Mouse (Mus musculus) adrenal gland, adult 2 months (tissue): ENCODE data around the gene 1700056E22Rik. TPM values are rescaled to one million over a fixed set of nuclear protein-coding genes. Genes with fewer than 3 reads are reported as not detected.
A peak's percentile ranks its signal among the peaks of the same experiment; 100 is the strongest.

Source experiments
- DNase-seq: peaks from one replicate; pipeline ENCODE4 v3.0.0; 2021
- polyA plus RNA-seq: library from polyadenylated mRNA; depleted of rRNA; stranded (reverse); fragments of >200 nt; gene quantifications from 2 replicates; pipeline ENCODE4 v1.2.3, GENCODE M21; 2012
- total RNA-seq, 2 experiments: library from RNA; stranded (reverse); gene quantifications; 2 replicates each; pipeline ENCODE4 v1.2.3; 2021

Gene 1700056E22Rik
- total and polyA plus RNA-seq, 3 experiments: 1.6 to 7.0 (median 3.4) TPM

GRCm38 (mm10) chr1:184051824-184052223 lies 17.7 kb upstream of the 1700056E22Rik start:
- peak; percentile 85 for DNase-seq

- DNase-seq: no peak
These were observed 17.2 kb upstream of the 1700056E22Rik start for GRCm38 (mm10) chr1:184051286-184051685.

GRCm38 (mm10) chr1:184048675-184049418 lies 14.7 kb upstream of the 1700056E22Rik start:
- DNase-seq: no peak

GRCm38 (mm10) chr1:184047818-184048217 lies 13.7 kb upstream of the 1700056E22Rik start:
- no peak for DNase-seq

GRCm38 (mm10) chr1:184046070-184046677 lies 12.1 kb upstream of the 1700056E22Rik start:
- no peak for DNase-seq

GRCm38 (mm10) chr1:184043391-184043790 lies 9.3 kb upstream of the 1700056E22Rik start:
- peak; percentile 27 for DNase-seq

GRCm38 (mm10) chr1:184042745-184043144 lies 8.6 kb upstream of the 1700056E22Rik start:
- no peak for DNase-seq

- peak; percentile 87 for DNase-seq
These were observed 7.9 kb upstream of the 1700056E22Rik start for GRCm38 (mm10) chr1:184041778-184042573.

- no peak for DNase-seq
These were observed 6.8 kb upstream of the 1700056E22Rik start for GRCm38 (mm10) chr1:184040906-184041305.

- DNase-seq: peak; percentile 12
These were observed 6.1 kb upstream of the 1700056E22Rik start for GRCm38 (mm10) chr1:184040181-184040580.

GRCm38 (mm10) chr1:184039301-184039700 lies 5.2 kb upstream of the 1700056E22Rik start:
- DNase-seq: no peak

- DNase-seq: no peak
These were observed 3.7 kb upstream of the 1700056E22Rik start for GRCm38 (mm10) chr1:184037802-184038201.

- DNase-seq: peak; percentile 46
These were observed 1.3 kb upstream of the 1700056E22Rik start for GRCm38 (mm10) chr1:184035346-184035903.

- DNase-seq: peak; percentile 68
These were observed 660 bp upstream of the 1700056E22Rik start for GRCm38 (mm10) chr1:184034741-184035181.

- DNase-seq: peak; percentile 89
These were observed 601 bp downstream of the 1700056E22Rik start for GRCm38 (mm10) chr1:184033390-184034010.

GRCm38 (mm10) chr1:184032682-184033389 lies 1.3 kb downstream of the 1700056E22Rik start:
- no peak for DNase-seq

- DNase-seq: no peak
These were observed 3.9 kb downstream of the 1700056E22Rik start for GRCm38 (mm10) chr1:184030070-184030802.

GRCm38 (mm10) chr1:184027039-184027438 lies 7.1 kb downstream of the 1700056E22Rik start:
- no peak for DNase-seq

- DNase-seq: no peak
These were observed 9.0 kb downstream of the 1700056E22Rik start for GRCm38 (mm10) chr1:184025079-184025478.

GRCm38 (mm10) chr1:184024631-184025030 lies 9.5 kb downstream of the 1700056E22Rik start:
- DNase-seq: no peak
